Mouse (Mus musculus) gastrocnemius, adult 8-10 months (tissue): Measurements from ENCODE around the gene Gm6351. TPM values are rescaled to one million over a fixed set of nuclear protein-coding genes. Genes with fewer than 3 reads are reported as not detected.
"Not testable (repeated sequence)": the region's sequence is repeated elsewhere in the genome, so short reads cannot be mapped to it uniquely, and the experiment has no call there.

Experiments used
- DNase-seq, 2 experiments: peaks; one replicate each; pipeline ENCODE4 v3.0.0; 2022; ENCODE audit warnings: low spot score in 2 of 2
- total RNA-seq, 4 experiments: library from RNA; stranded (reverse); gene quantifications; 2 replicates each; pipeline ENCODE4 v1.2.4; 2022

Gm6351 gene
- total RNA-seq: not detected

DNA sequence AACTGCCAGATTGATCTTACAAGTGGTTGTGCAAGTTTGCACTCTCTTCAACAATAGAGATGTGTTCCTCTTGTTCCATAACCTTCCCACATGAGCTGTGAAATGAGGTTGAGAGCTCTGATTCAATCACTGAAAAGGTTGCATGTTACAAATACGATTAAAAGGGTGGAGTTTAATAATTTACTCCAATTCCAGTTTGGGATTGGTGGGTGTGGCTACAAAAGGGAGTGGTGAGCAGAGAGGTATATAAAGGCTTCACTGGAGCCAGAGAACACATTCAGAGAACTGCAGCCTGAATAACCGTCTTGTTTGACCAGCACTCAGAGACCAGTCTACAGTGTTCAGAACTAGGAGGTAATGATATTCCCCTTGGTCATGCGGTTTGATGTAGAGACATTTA lies at the start of gene Gm6351:
Gm6351 (plus strand) TSS at position 301 of the 400 bp plus-strand sequence.
- DNase-seq: not testable (repeated sequence)

DNA sequence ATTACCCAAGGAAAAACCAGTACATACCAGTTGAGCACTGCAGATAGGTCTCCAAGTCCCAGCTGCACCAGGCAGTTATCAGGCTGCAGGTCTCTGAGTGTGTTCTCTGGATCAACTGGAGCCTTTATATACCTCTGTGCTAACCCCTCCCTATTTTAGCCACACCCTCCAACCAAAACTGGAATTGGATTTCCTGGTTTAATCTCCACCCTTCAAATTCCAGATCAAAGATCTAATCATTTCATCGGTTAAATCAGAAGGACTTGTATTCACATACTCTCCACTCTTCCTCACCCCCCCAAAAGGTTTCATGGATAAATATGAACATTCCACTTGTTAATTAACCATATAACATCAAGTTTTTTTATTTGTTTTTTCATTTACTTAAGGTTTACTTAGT lies 5.7 kb upstream of the Gm6351 start, which contains the start of gene BC061212:
BC061212 (minus strand) TSS at position 101 of the 400 bp plus-strand sequence.
- DNase-seq: not testable (repeated sequence)

Other genes with a start within 250 kb of the Gm6351 start
- not detected for gene Gm7792, start 232.6 kb upstream of the Gm6351 start, total RNA-seq
- gene Gm16429, start 147.3 kb upstream of the Gm6351 start, total RNA-seq: not detected
- not detected for gene BC061212, start 5.8 kb upstream of the Gm6351 start, total RNA-seq
- gene Gm3106, start 141.6 kb downstream of the Gm6351 start, total RNA-seq: not detected
- gene A430089I19Rik, start 230.4 kb downstream of the Gm6351 start, total RNA-seq: not detected
- gene Gm6502, start 238.1 kb downstream of the Gm6351 start, total RNA-seq: not detected